Mouse (Mus musculus) forebrain, postnatal 0 days (tissue): ENCODE results near the gene Olfr15. TPM values are rescaled to one million over a fixed set of nuclear protein-coding genes. Genes with fewer than 3 reads are reported as not detected.

Experiments
- ATAC-seq: fragments of 200-750 bp; cut with Nextera tagmentation; 2 replicates; pipeline ENCODE4 v1.8.0; 2017; ENCODE audit warnings: mild to moderate bottlenecking, moderate library complexity
- DNase-seq: peaks from one replicate; pipeline ENCODE4 v3.0.0-alpha.2; 2015
- H3K27ac ChIP-seq: fragments of 300-500 bp; sonication (generic); 2 replicates; pipeline ENCODE4 v1.5.1; 2014; ENCODE audit warnings: low read depth, mild to moderate bottlenecking, antibody characterized with exemption, low read length, moderate library complexity, mixed read lengths
- H3K27me3 ChIP-seq: fragments of 300-500 bp; sonication (generic); 2 replicates; pipeline ENCODE4 v1.6.1; 2014; ENCODE audit warnings: mild to moderate bottlenecking, low read length, mixed read lengths; ENCODE audit not compliant: insufficient read depth
- H3K36me3 ChIP-seq: fragments of 300-500 bp; sonication (generic); 2 replicates; pipeline ENCODE4 v1.6.1; 2014; ENCODE audit warnings: mild to moderate bottlenecking, moderate library complexity; ENCODE audit not compliant: insufficient read depth
- H3K4me1 ChIP-seq: fragments of 300-500 bp; sonication (generic); 2 replicates; pipeline ENCODE4 v1.6.1; 2014; ENCODE audit warnings: antibody characterized with exemption; ENCODE audit not compliant: insufficient read depth
- H3K4me2 ChIP-seq: fragments of 300-500 bp; sonication (generic); 2 replicates; pipeline ENCODE4 v1.6.1; 2014; ENCODE audit warnings: low read depth, mild to moderate bottlenecking, moderate library complexity
- H3K4me3 ChIP-seq: fragments of 300-500 bp; sonication (generic); 2 replicates; pipeline ENCODE4 v1.5.1; 2014; ENCODE audit warnings: low read depth, low read length, mixed read lengths
- H3K9ac ChIP-seq: fragments of 300-500 bp; sonication (generic); 2 replicates; pipeline ENCODE4 v1.6.1; 2014; ENCODE audit warnings: mild to moderate bottlenecking
- H3K9me3 ChIP-seq: fragments of 300-500 bp; sonication (generic); 2 replicates; pipeline ENCODE4 v1.6.1; 2016; ENCODE audit warnings: low read length
- CTCF ChIP-seq: sonication (generic); IDR thresholded peaks from 2 replicates; pipeline ENCODE4 v1.5.1; 2016; ENCODE audit warnings: antibody characterized with exemption, control low read depth, low read depth
- WGBS: fragments of 180-500 bp; shearing (Covaris S2); extraction: QIAGEN DNeasy Blood & Tissue Kit; methylation state at CpG from one replicate; pipeline ENCODE4 v1.1.7; 2014; 5-methylcytosine and 5-hydroxymethylcytosine counted together
- polyA plus RNA-seq: library from polyadenylated mRNA; unstranded; fragments of >200 nt; fragmentation: Nextera tagmentation; extraction: Ambion mirVana; gene quantifications from 2 replicates; pipeline ENCODE4 v1.2.1, GENCODE M21; 2015
- total RNA-seq: library from RNA; depleted of rRNA; stranded (reverse); fragments of >200 nt; gene quantifications from 2 replicates; pipeline ENCODE4 v1.2.3, GENCODE M21; 2014

Olfr15 gene
- total and polyA plus RNA-seq, 2 experiments from 2014 or later, result not detected

DNA sequence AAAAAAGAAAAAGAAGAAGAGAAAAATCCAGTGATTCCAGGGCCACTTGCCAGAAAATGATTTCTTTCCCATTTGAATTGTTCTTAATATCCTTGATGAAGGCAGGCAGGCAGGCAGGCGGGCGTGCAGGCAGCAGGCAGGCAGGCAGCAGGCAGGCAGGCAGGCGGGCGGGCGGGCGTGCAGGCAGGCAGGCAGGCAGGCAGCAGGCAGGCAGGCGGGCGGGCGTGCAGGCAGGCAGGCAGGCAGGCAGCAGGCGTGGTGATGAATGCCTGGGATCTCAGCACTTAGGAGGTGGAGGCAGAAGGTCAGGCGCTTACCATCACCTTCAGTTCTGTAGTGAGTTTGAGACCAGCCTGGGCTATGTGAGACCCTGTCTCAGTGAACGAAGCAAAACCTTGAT, 21.9 kb downstream of the Olfr15 start:
- DNase-seq (no peak), ATAC-seq (no peak)
- WGBS, result 46% methylated on average over 12 of the region's 12 CpGs
- Histone ChIP-seq H3K9ac (no peak overlapping the region), H3K4me1 (peaks cover 4% of the 10 kb centered on the region), H3K27me3 (no peaks in the 10 kb centered on the region), H3K27ac (no peak overlapping the region), H3K4me3 (no peak overlapping the region), H3K36me3 (peaks cover 22% of the 10 kb centered on the region; the same call in 1 of the 2 replicates), H3K4me2 (no peak overlapping the region), H3K9me3 (no peaks in the 10 kb centered on the region)
- no peak for TF ChIP-seq CTCF

- Histone ChIP-seq H3K9ac (no peak overlapping the region), H3K4me2 (no peak overlapping the region), H3K9me3 (no peaks in the 10 kb centered on the region), H3K36me3 (peaks cover 23% of the 10 kb centered on the region; the same call in 1 of the 2 replicates), H3K4me1 (no peaks in the 10 kb centered on the region), H3K27ac (no peak overlapping the region), H3K4me3 (no peak overlapping the region), H3K27me3 (no peaks in the 10 kb centered on the region)
- WGBS, result 60% methylated on average over 11 of the region's 11 CpGs
- ATAC-seq, result no peak
- no peak for DNase-seq
- TF ChIP-seq CTCF, result no peak
Measured at GRCm38 (mm10) chr16:3854437-3855182, 23.9 kb downstream of the Olfr15 start.

DNA sequence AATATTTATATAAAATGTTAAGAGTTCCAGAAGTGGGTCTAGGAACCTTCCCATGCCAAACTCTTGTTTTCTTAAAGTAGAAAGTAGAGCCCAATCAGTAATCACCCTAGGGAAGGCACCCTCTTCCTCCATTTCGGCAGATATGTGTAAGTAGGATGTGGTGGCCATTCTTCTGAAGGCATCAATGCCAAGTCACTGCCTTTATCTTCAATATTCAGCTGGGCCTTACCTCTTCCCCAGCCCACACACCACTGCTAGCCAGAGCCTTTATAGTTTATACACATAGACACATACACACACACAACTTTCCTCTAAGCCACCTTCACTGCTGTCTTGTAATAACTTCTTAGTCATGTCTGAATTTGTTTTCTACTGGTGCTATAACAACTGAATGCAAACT, 25.1 kb downstream of the Olfr15 start:
- H3K9me3 ChIP-seq, result no peaks in the 10 kb centered on the region
- no peak for ATAC-seq
- peaks cover 26% of the 10 kb centered on the region for H3K36me3 ChIP-seq
- H3K27ac ChIP-seq, result no peak overlapping the region
- no peak for DNase-seq
- no peak overlapping the region for H3K4me3 ChIP-seq
- TF ChIP-seq CTCF, result no peak
- H3K4me1 ChIP-seq, result no peaks in the 10 kb centered on the region
- no peak overlapping the region for H3K4me2 ChIP-seq
- 82% methylated on average over 1 of the region's 1 CpGs for WGBS
- no peaks in the 10 kb centered on the region for H3K27me3 ChIP-seq
- H3K9ac ChIP-seq, result no peak overlapping the region

- Histone ChIP-seq H3K36me3 (peaks cover 36% of the 10 kb centered on the region), H3K9ac (no peak overlapping the region), H3K4me1 (no peaks in the 10 kb centered on the region), H3K27me3 (no peaks in the 10 kb centered on the region), H3K27ac (no peak overlapping the region), H3K9me3 (no peaks in the 10 kb centered on the region), H3K4me3 (no peak overlapping the region), H3K4me2 (no peak overlapping the region)
- TF ChIP-seq CTCF, result no peak
- WGBS, result 93% methylated on average over 4 of the region's 4 CpGs
- DNase-seq, result no peak
- no peak for ATAC-seq
Measured at GRCm38 (mm10) chr16:3859254-3859653, 28.6 kb downstream of the Olfr15 start.

GRCm38 (mm10) chr16:3871815-3872214, 41.1 kb downstream of the Olfr15 start:
- no peak for DNase-seq
- TF ChIP-seq CTCF, result no peak
- Histone ChIP-seq H3K9me3 (no peaks in the 10 kb centered on the region), H3K27ac (no peak overlapping the region), H3K9ac (peak overlapping the region; percentile 57), H3K36me3 (peaks cover 14% of the 10 kb centered on the region; the same call in 1 of the 2 replicates), H3K4me2 (peak overlapping the region; percentile 81), H3K27me3 (no peaks in the 10 kb centered on the region), H3K4me1 (peaks cover 5% of the 10 kb centered on the region), H3K4me3 (peak overlapping the region; percentile 52)
- 1% methylated on average over 16 of the region's 16 CpGs for WGBS
- ATAC-seq, result no peak

- Histone ChIP-seq H3K9ac (peak within 1 kb of the TSS; percentile 57), H3K27me3 (no peaks in the 10 kb centered on the region), H3K4me2 (peak within 1 kb of the TSS; percentile 81), H3K4me3 (peak within 1 kb of the TSS; percentile 52), H3K9me3 (no peaks in the 10 kb centered on the region), H3K27ac (peak within 1 kb of the TSS; percentile 36; the same call in 1 of the 2 replicates), H3K4me1 (peaks cover 5% of the 10 kb centered on the region), H3K36me3 (peaks cover 10% of the 10 kb centered on the region; the same call in 1 of the 2 replicates)
- 0 out of 2 replicates have a peak, but pooled peaks have one; percentile 1 for TF ChIP-seq CTCF
- 6% methylated on average over 47 of the region's 47 CpGs for WGBS
- ATAC-seq (peak; percentile 100), DNase-seq (peak; percentile 95)
Measured at GRCm38 (mm10) chr16:3872216-3873047, 41.8 kb downstream of the Olfr15 start, which contains the start of gene Naa60. TSS of gene Naa60 (plus strand) at chr16:3872375.
